8 mouse cellular contexts compared by ENCODE assay signal in genomic region chr9:107645577-107645976, GRCm38 (mm10). TPM values are rescaled to one million over a fixed set of nuclear protein-coding genes. Genes with fewer than 3 reads are reported as not detected.
A peak's percentile ranks its signal among the peaks of the same experiment; 100 is the strongest.
DNase-seq lines count a peak whose midpoint lies in the region; ATAC-seq and TF ChIP-seq lines count a peak whose summit lies in the region.

No protein-coding gene starts in this region.

- peaks cover 16% of the 10 kb centered on the region for H3K4me1 ChIP-seq in forebrain, embryonic 14.5 days (ENCODE audit: control insufficient read depth, insufficient read depth, low read length)
- peaks cover 15% of the 10 kb centered on the region; the same call in 1 of the 2 replicates for H3K4me1 ChIP-seq in hindbrain, embryonic 14.5 days (replicated peaks; ENCODE audit: control insufficient read depth, insufficient read depth, low read length)
- peaks cover 19% of the 10 kb centered on the region for H3K4me1 ChIP-seq in midbrain, embryonic 11.5 days (ENCODE audit: control insufficient read depth, insufficient read depth, low read length)

- intact Hi-C loops in left cerebral cortex, postnatal 4 days (cut with DNase I) = loop anchor here (2.0 to 5.0 kb wide), 2 partner anchors 43 to 92 kb away; no protein-coding TSS in a partner anchor

- TF ChIP-seq CTCF in layer of hippocampus, adult 2 months (conservative IDR thresholded peaks at IDR 0.05) = peak; percentile 96

- DNase-seq in layer of hippocampus, adult 2 months (ENCODE audit: low spot score in 2 of 2) = peak; percentile 64 to 89
- no peak for DNase-seq in layer of hippocampus, adult 9-10 months (ENCODE audit: low spot score)
- peak; percentile 70 for DNase-seq in cerebellum, adult 11-12 months
- DNase-seq in forebrain, embryonic 14.5 days (ENCODE audit: low spot score) = peak; percentile 91
- DNase-seq in hindbrain, embryonic 14.5 days (ENCODE audit: low spot score) = peak; percentile 93
- peak; percentile 85 for DNase-seq in left cerebral cortex, postnatal 4 days
- peak; percentile 99 for DNase-seq in midbrain, embryonic 11.5 days (ENCODE audit: low spot score, missing footprints)
- peak; percentile 65 for DNase-seq in spleen, adult 12 weeks (ENCODE audit: low spot score)

- H3K27me3 ChIP-seq in forebrain, embryonic 14.5 days (replicated peaks; ENCODE audit: control insufficient read depth, insufficient read depth, low read length) = 0 out of 2 replicates have a peak, but pooled peaks cover 2% of the 10 kb centered on the region
- no peaks in the 10 kb centered on the region for H3K27me3 ChIP-seq in hindbrain, embryonic 14.5 days (ENCODE audit: control insufficient read depth, insufficient read depth, low read length)
- no peaks in the 10 kb centered on the region for H3K27me3 ChIP-seq in midbrain, embryonic 11.5 days (ENCODE audit: control insufficient read depth, insufficient read depth, low read length)

- H3K9me3 ChIP-seq in forebrain, embryonic 14.5 days (replicated peaks; ENCODE audit: control insufficient read depth, low read length) = no peaks in the 10 kb centered on the region
- no peaks in the 10 kb centered on the region for H3K9me3 ChIP-seq in hindbrain, embryonic 14.5 days (ENCODE audit: control insufficient read depth, low read length)
- H3K9me3 ChIP-seq in midbrain, embryonic 11.5 days (ENCODE audit: control insufficient read depth, low read length) = no peaks in the 10 kb centered on the region

- H3K4me3 ChIP-seq in layer of hippocampus, adult 2 months = no peak overlapping the region
- H3K4me3 ChIP-seq in forebrain, embryonic 14.5 days (ENCODE audit: low read depth, low read length) = no peak overlapping the region
- no peak overlapping the region for H3K4me3 ChIP-seq in hindbrain, embryonic 14.5 days (replicated peaks; ENCODE audit: low read length)
- H3K4me3 ChIP-seq in midbrain, embryonic 11.5 days (ENCODE audit: low read depth, low read length) = no peak overlapping the region

- ATAC-seq in forebrain, embryonic 14.5 days = peak; percentile 81
- peak; percentile 64; the same call in 1 of the 2 replicates for ATAC-seq in hindbrain, embryonic 14.5 days (ENCODE audit: low FRiP score)
- peak; percentile 70 for ATAC-seq in midbrain, embryonic 11.5 days (ENCODE audit: low FRiP score)

- no peak overlapping the region for H3K4me2 ChIP-seq in forebrain, embryonic 14.5 days (ENCODE audit: low read length)
- H3K4me2 ChIP-seq in hindbrain, embryonic 14.5 days (replicated peaks) = no peak overlapping the region
- no peak overlapping the region for H3K4me2 ChIP-seq in midbrain, embryonic 11.5 days

- whole genome bisulfite sequencing in forebrain, embryonic 14.5 days = 12% methylated on average over 5 of the region's 5 CpGs
- 10% methylated on average over 5 of the region's 5 CpGs for WGBS in hindbrain, embryonic 14.5 days
- 8% methylated on average over 5 of the region's 5 CpGs for WGBS in midbrain, embryonic 11.5 days

- no peak overlapping the region for H3K9ac ChIP-seq in forebrain, embryonic 14.5 days (ENCODE audit: low read length)
- no peak overlapping the region for H3K9ac ChIP-seq in hindbrain, embryonic 14.5 days
- peak overlapping the region; percentile 10; the same call in 1 of the 2 replicates for H3K9ac ChIP-seq in midbrain, embryonic 11.5 days (ENCODE audit: low read length)

- no peaks in the 10 kb centered on the region for H3K36me3 ChIP-seq in forebrain, embryonic 14.5 days (ENCODE audit: control insufficient read depth, insufficient read depth, low read length)
- H3K36me3 ChIP-seq in hindbrain, embryonic 14.5 days (replicated peaks; ENCODE audit: control insufficient read depth, insufficient read depth) = no peaks in the 10 kb centered on the region
- no peaks in the 10 kb centered on the region for H3K36me3 ChIP-seq in midbrain, embryonic 11.5 days (ENCODE audit: control insufficient read depth, insufficient read depth, low read length)

- H3K27ac ChIP-seq in layer of hippocampus, adult 2 months = no peak overlapping the region
- H3K27ac ChIP-seq in forebrain, embryonic 14.5 days (ENCODE audit: low read depth, low read length) = no peak overlapping the region
- H3K27ac ChIP-seq in hindbrain, embryonic 14.5 days = no peak overlapping the region
- no peak overlapping the region for H3K27ac ChIP-seq in midbrain, embryonic 11.5 days (ENCODE audit: low read depth, low read length)

RNA-seq across cellular contexts. Expression of gene Gnai2, which starts 10.4 kb away (rescaled TPM):
- 100 to 1,000 TPM; 208 to 222 TPM for total RNA-seq in layer of hippocampus, adult 2 months (2021)
- 371 and 423 TPM in 2 replicates for polyA plus RNA-seq in forebrain, embryonic 14.5 days (2014; fragmentation: Nextera tagmentation; extraction: Ambion mirVana)
- 282 and 291 TPM in 2 replicates for polyA plus RNA-seq in hindbrain, embryonic 14.5 days (2014; fragmentation: Nextera tagmentation; extraction: Ambion mirVana)
- 100 to 1,000 TPM; 302 to 303 TPM for total RNA-seq in left cerebral cortex, postnatal 4 days (2021)
- 578 and 581 TPM in 2 replicates for polyA plus RNA-seq in midbrain, embryonic 11.5 days (2014; fragmentation: Nextera tagmentation; extraction: Ambion mirVana)

RNA-seq across cellular contexts. Expression of gene Slc38a3, which starts 23.8 kb away (rescaled TPM):
- total RNA-seq in layer of hippocampus, adult 2 months (2021) = 10 to 100 TPM; 55.7 to 65.0 TPM
- polyA plus RNA-seq in forebrain, embryonic 14.5 days (2014; fragmentation: Nextera tagmentation; extraction: Ambion mirVana) = 32.8 and 32.9 TPM in 2 replicates
- 48.3 and 48.5 TPM in 2 replicates for polyA plus RNA-seq in hindbrain, embryonic 14.5 days (2014; fragmentation: Nextera tagmentation; extraction: Ambion mirVana)
- 10 to 100 TPM; 65.0 to 68.4 TPM for total RNA-seq in left cerebral cortex, postnatal 4 days (2021)
- polyA plus RNA-seq in midbrain, embryonic 11.5 days (2014; fragmentation: Nextera tagmentation; extraction: Ambion mirVana) = 11.2 and 11.7 TPM in 2 replicates

RNA-seq across cellular contexts. Expression of gene Gnat1, which starts 33.9 kb away (rescaled TPM):
- total RNA-seq in layer of hippocampus, adult 2 months (2021) = under 1 TPM in 1 of 2 experiments, not detected in 1; 0.17 TPM
- polyA plus RNA-seq in forebrain, embryonic 14.5 days (2014; fragmentation: Nextera tagmentation; extraction: Ambion mirVana) = 0.28 and 0.66 TPM in 2 replicates
- 1.3 TPM in 2 replicates for polyA plus RNA-seq in hindbrain, embryonic 14.5 days (2014; fragmentation: Nextera tagmentation; extraction: Ambion mirVana)
- total RNA-seq in left cerebral cortex, postnatal 4 days (2021) = 1 to 10 TPM in 1 of 2 experiments, under 1 TPM in 1; 0.30 to 1.1 TPM
- polyA plus RNA-seq in midbrain, embryonic 11.5 days (2014; fragmentation: Nextera tagmentation; extraction: Ambion mirVana) = 1.1 and 1.4 TPM in 2 replicates

RNA-seq across cellular contexts. Expression of gene Sema3b, which starts 36.5 kb away (rescaled TPM):
- total RNA-seq in layer of hippocampus, adult 2 months (2021) = 1 to 10 TPM; 1.9 to 2.2 TPM
- 0.85 and 1.3 TPM in 2 replicates for polyA plus RNA-seq in forebrain, embryonic 14.5 days (2014; fragmentation: Nextera tagmentation; extraction: Ambion mirVana)
- 4.2 and 4.5 TPM in 2 replicates for polyA plus RNA-seq in hindbrain, embryonic 14.5 days (2014; fragmentation: Nextera tagmentation; extraction: Ambion mirVana)
- total RNA-seq in left cerebral cortex, postnatal 4 days (2021) = 1 to 10 TPM; 3.9 to 5.6 TPM
- polyA plus RNA-seq in midbrain, embryonic 11.5 days (2014; fragmentation: Nextera tagmentation; extraction: Ambion mirVana) = 1.3 and 2.1 TPM in 2 replicates

RNA-seq across cellular contexts. Expression of gene Ifrd2, which starts 58.1 kb away (rescaled TPM):
- 10 to 100 TPM; 13.7 to 15.2 TPM for total RNA-seq in layer of hippocampus, adult 2 months (2021)
- 18.7 and 19.1 TPM in 2 replicates for polyA plus RNA-seq in forebrain, embryonic 14.5 days (2014; fragmentation: Nextera tagmentation; extraction: Ambion mirVana)
- 11.2 and 16.5 TPM in 2 replicates for polyA plus RNA-seq in hindbrain, embryonic 14.5 days (2014; fragmentation: Nextera tagmentation; extraction: Ambion mirVana)
- total RNA-seq in left cerebral cortex, postnatal 4 days (2021) = 10 to 100 TPM; 12.5 to 14.5 TPM
- 24.2 and 28.2 TPM in 2 replicates for polyA plus RNA-seq in midbrain, embryonic 11.5 days (2014; fragmentation: Nextera tagmentation; extraction: Ambion mirVana)
